Comparison of ENCODE assay signal across 8 mouse cellular contexts in the genomic region with DNA sequence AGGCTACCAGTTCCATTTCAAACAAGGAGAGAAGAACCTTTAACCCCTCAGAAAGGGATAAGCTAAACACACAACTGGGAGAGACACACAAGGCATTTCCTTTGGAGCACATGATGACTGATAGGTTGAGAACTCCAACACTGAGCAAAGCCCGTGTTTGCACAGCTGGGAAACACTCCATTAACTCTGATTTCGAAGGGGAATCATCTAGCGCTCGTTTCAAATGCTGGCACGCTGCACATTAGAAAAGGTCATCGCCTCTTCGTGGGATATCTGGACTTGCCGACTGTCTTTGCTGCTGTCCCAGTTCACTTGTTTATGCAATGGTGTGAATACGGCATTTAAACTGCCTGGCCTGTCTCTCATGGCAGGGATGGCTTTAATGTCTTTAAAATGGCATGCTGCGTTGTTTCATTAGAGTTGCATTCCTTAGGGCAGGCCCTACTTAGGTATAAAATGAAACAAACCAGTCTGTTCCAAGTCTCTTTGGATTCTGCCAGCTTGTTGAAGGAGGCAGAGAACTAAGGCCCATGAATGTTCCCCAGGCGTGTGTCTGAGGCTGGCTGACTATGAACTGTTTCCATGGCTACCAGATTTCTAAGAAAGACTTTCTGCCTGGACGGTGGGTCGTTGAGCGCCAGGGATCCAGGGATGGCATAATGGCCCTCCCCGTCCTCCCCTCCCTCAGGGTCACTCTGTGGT.
DNase-seq lines count a peak whose midpoint lies in the region; ATAC-seq and TF ChIP-seq lines count a peak whose summit lies in the region.

No protein-coding gene starts in this region.

- no peaks in the 10 kb centered on the region for H3K9me3 ChIP-seq in lung, embryonic 14.5 days (ENCODE audit: low read depth, low read length)
- no peaks in the 10 kb centered on the region for H3K9me3 ChIP-seq in heart, embryonic 13.5 days
- H3K9me3 ChIP-seq in neural tube, embryonic 14.5 days (ENCODE audit: control insufficient read depth, low read length): no peaks in the 10 kb centered on the region
- no peaks in the 10 kb centered on the region for H3K9me3 ChIP-seq in liver, postnatal 0 days (ENCODE audit: low read length)

- no peak for TF ChIP-seq CTCF in lung, embryonic 14.5 days (IDR thresholded peaks at IDR 0.05; ENCODE audit: low read depth)
- TF ChIP-seq CTCF in liver, postnatal 0 days (IDR thresholded peaks at IDR 0.05; ENCODE audit: low read depth): no peak

- no peak overlapping the region for H3K9ac ChIP-seq in lung, embryonic 14.5 days
- H3K9ac ChIP-seq in heart, embryonic 13.5 days: no peak overlapping the region; the same call in 1 of the 2 replicates
- H3K9ac ChIP-seq in neural tube, embryonic 14.5 days (replicated peaks; ENCODE audit: low read depth, low read length): no peak overlapping the region
- H3K9ac ChIP-seq in liver, postnatal 0 days (replicated peaks): no peak overlapping the region

- peak overlapping the region; percentile 35 for H3K4me2 ChIP-seq in lung, embryonic 14.5 days
- peak overlapping the region; percentile 46 for H3K4me2 ChIP-seq in heart, embryonic 13.5 days
- H3K4me2 ChIP-seq in neural tube, embryonic 14.5 days (ENCODE audit: low read depth, low read length): no peak overlapping the region
- no peak overlapping the region for H3K4me2 ChIP-seq in liver, postnatal 0 days (ENCODE audit: low read depth, low read length)

- no peaks in the 10 kb centered on the region for H3K36me3 ChIP-seq in lung, embryonic 14.5 days (ENCODE audit: insufficient read depth)
- H3K36me3 ChIP-seq in heart, embryonic 13.5 days: no peaks in the 10 kb centered on the region
- no peaks in the 10 kb centered on the region for H3K36me3 ChIP-seq in neural tube, embryonic 14.5 days (ENCODE audit: control insufficient read depth, insufficient read depth, low read length)
- no peaks in the 10 kb centered on the region for H3K36me3 ChIP-seq in liver, postnatal 0 days (replicated peaks; ENCODE audit: insufficient read depth, low read length)

- WGBS in lung, embryonic 14.5 days: 4% methylated on average over 15 of the region's 15 CpGs
- WGBS in heart, embryonic 13.5 days: 42% methylated on average over 15 of the region's 15 CpGs
- whole genome bisulfite sequencing in neural tube, embryonic 14.5 days: 5% methylated on average over 15 of the region's 15 CpGs
- 60% methylated on average over 15 of the region's 15 CpGs for WGBS in liver, postnatal 0 days (ENCODE audit: insufficient replicate concordance)

- DNase-seq in lung, embryonic 14.5 days: peak; percentile 86
- no peak for DNase-seq in lung, adult 18-20 months
- DNase-seq in left cerebral cortex, postnatal 14 days (ENCODE audit: low spot score in 2 of 2): peak; percentile 32 to 55
- no peak for DNase-seq in cerebellum, adult 9-11 months
- no peak for DNase-seq in liver, postnatal 0 days
- no peak for DNase-seq in adrenal gland, postnatal 25 days

- no peak overlapping the region; the same call in 1 of the 2 replicates for H3K27ac ChIP-seq in lung, embryonic 14.5 days (ENCODE audit: low read depth)
- H3K27ac ChIP-seq in heart, embryonic 13.5 days (replicated peaks): peak overlapping the region; percentile 55
- 0 out of 2 replicates have a peak overlapping the region, but pooled peaks have one; percentile 16 for H3K27ac ChIP-seq in neural tube, embryonic 14.5 days (ENCODE audit: low read depth, low read length)
- no peak overlapping the region for H3K27ac ChIP-seq in liver, postnatal 0 days (ENCODE audit: low read depth)

- TF ChIP-seq EP300 in liver, postnatal 0 days (IDR thresholded peaks at IDR 0.05; ENCODE audit: low read depth): no peak

- no peaks in the 10 kb centered on the region for H3K27me3 ChIP-seq in lung, embryonic 14.5 days (ENCODE audit: insufficient read depth, low read length)
- no peaks in the 10 kb centered on the region for H3K27me3 ChIP-seq in heart, embryonic 13.5 days (replicated peaks)
- no peaks in the 10 kb centered on the region for H3K27me3 ChIP-seq in neural tube, embryonic 14.5 days (ENCODE audit: control insufficient read depth, insufficient read depth, low read length)
- H3K27me3 ChIP-seq in liver, postnatal 0 days (ENCODE audit: insufficient read depth, low read length): no peaks in the 10 kb centered on the region

- H3K4me1 ChIP-seq in lung, embryonic 14.5 days (ENCODE audit: insufficient read depth): peaks cover 5% of the 10 kb centered on the region
- peaks cover 16% of the 10 kb centered on the region for H3K4me1 ChIP-seq in heart, embryonic 13.5 days
- peaks cover 5% of the 10 kb centered on the region; the same call in 1 of the 2 replicates for H3K4me1 ChIP-seq in neural tube, embryonic 14.5 days (ENCODE audit: control insufficient read depth, insufficient read depth, low read length)
- no peaks in the 10 kb centered on the region for H3K4me1 ChIP-seq in liver, postnatal 0 days (ENCODE audit: insufficient read depth)

- intact Hi-C loops in left cerebral cortex, postnatal 14 days (cut with DNase I): no loop called here

- peak; percentile 90 for ATAC-seq in lung, embryonic 14.5 days (ENCODE audit: insufficient read depth)
- no peak for ATAC-seq in heart, embryonic 13.5 days (ENCODE audit: extremely low read depth, insufficient number of reproducible peaks, low FRiP score, low TSS enrichment)
- ATAC-seq in neural tube, embryonic 14.5 days (ENCODE audit: low read depth): peak; percentile 87
- ATAC-seq in liver, postnatal 0 days: no peak

- H3K4me3 ChIP-seq in lung, embryonic 14.5 days (ENCODE audit: low read depth, low read length): no peak overlapping the region
- no peak overlapping the region for H3K4me3 ChIP-seq in heart, embryonic 13.5 days
- H3K4me3 ChIP-seq in neural tube, embryonic 14.5 days (ENCODE audit: low read depth, low read length): no peak overlapping the region
- no peak overlapping the region for H3K4me3 ChIP-seq in liver, postnatal 0 days (ENCODE audit: low read depth, low read length)

Comparison
In these comparisons a context has a peak if more than half of its experiments do, and no peak if none do; other contexts are left out.
1. DNase-seq: peak in lung, embryonic 14.5 days (single experiment) and left cerebral cortex, postnatal 14 days (2 of 2); none in lung, adult 18-20 months (0 of 2), cerebellum, adult 9-11 months (single experiment), liver, postnatal 0 days (single experiment) and adrenal gland, postnatal 25 days (single experiment).
2. ATAC-seq: peak in lung, embryonic 14.5 days (single experiment) and neural tube, embryonic 14.5 days (single experiment); none in heart, embryonic 13.5 days (single experiment) and liver, postnatal 0 days (single experiment).
3. H3K27ac ChIP-seq: peak in heart, embryonic 13.5 days (single experiment) and neural tube, embryonic 14.5 days (single experiment); none in lung, embryonic 14.5 days (single experiment) and liver, postnatal 0 days (single experiment).
4. H3K4me2 ChIP-seq: peak in lung, embryonic 14.5 days (single experiment) and heart, embryonic 13.5 days (single experiment); none in neural tube, embryonic 14.5 days (single experiment) and liver, postnatal 0 days (single experiment).